Mouse (Mus musculus): ENCODE data around the gene Slc4a1.

DNA sequence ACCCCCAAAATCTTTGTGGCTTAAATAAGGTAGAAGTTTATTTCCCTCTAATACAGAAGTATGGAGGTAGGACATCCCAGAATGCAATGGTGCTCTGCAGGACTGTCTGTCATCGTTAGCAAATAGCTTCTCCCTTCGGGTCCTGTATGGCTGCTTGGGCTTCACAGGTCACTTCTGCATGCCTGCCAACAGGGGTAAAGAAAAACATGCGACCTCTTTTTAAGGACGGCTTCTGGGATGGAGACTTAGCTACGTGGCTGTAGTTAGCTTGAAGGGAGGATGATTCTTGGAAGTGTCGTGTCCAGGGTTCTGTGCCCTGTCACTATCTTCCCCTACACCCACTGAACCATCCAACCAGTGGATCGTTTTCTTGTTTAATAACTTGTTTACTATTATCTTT, 4.3 kb upstream of the Slc4a1 start:
- no peak for TF ChIP-seq CTCF (IDR thresholded peaks at IDR 0.05; ENCODE audit: low read depth)
- no peak for TF ChIP-seq EP300 (IDR thresholded peaks at IDR 0.05; ENCODE audit: low read depth)
